Mouse (Mus musculus): ENCODE measurements at regions not wholly inside any gene's neighbourhood (a gene's known extent, or its start where the extent isn't known, plus 50 kb on each side); places are given as distances from the start of the nearest gene placed in this dataset.
"Not testable (repeated sequence)": the region's sequence is repeated elsewhere in the genome, so short reads cannot be mapped to it uniquely, and the experiment has no call there.

DNA sequence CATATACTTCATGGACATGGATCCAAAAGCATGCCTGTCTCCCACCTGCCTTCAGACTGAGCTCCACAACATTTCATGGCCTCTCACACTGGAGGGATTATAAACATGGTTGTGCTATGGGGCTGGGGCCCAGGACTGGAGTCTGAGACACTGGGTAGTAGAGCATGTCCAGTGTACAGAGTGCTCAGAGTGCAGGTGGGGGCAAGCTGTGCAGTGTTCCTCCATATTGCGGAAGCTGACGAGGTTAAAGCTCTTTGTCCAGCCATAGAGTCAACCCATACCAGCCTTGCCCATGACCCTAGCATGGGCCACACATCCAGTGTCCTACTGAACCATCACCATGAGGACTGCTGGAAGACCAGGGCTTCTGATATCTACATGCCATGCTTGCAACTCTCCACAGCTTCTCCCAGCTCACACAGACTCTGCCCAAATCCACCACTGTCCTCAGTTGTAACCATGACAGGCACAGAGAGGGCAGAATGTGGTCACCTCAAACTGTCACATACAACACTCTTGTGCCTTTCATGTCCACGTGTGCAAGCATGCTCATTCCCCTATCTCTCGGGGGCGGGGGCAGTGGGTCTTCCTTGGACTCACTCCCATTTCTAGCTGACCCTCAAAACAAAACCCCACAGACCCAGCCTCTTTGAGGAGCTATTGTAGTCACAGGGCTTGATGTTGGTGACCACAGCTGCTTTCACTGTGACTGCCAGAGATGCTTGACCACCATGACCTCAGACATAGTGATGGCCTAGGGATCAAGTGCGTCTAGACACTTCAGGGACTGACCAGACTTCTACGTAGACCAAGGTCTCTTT, 55.9 kb downstream of the Tmem121 start:
- no peak for DNase-seq

DNA sequence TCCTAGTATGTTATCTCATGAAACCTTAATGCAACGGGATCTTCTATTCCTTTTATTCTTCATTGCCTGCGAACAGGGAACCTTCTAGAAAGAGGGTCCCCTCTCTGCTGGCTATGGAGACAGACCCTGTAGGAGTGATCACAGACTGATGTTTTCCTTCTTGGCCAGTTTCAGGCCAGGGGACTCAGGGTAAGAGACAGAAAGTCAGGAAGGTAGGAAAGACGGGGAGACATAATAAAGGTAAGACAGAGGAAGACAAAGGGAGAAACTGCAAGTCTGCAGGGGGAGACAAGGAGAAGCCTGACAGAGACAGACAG, 56.4 kb downstream of the Tmem121 start:
- DNase-seq = no peak

DNA sequence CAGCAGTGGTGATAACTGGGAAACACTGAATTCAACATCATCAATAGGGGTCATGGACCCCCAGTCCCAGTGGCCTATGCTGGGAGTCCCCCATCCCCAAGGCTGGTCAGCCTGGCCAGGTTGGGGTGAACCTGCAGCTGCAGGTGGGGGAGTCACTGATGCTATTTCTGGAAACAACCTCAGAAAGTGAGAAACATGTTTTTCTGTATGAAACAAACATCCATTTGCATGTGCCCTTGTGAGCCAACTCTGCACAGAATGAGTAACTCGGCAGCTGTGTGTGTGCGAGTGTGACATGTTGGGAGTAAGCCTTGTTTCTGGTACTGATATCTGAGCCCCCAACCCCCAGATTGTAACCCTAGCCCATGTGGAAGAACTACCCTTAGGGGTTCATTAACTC, 59.0 kb downstream of the Tmem121 start:
- no peak for DNase-seq

DNA sequence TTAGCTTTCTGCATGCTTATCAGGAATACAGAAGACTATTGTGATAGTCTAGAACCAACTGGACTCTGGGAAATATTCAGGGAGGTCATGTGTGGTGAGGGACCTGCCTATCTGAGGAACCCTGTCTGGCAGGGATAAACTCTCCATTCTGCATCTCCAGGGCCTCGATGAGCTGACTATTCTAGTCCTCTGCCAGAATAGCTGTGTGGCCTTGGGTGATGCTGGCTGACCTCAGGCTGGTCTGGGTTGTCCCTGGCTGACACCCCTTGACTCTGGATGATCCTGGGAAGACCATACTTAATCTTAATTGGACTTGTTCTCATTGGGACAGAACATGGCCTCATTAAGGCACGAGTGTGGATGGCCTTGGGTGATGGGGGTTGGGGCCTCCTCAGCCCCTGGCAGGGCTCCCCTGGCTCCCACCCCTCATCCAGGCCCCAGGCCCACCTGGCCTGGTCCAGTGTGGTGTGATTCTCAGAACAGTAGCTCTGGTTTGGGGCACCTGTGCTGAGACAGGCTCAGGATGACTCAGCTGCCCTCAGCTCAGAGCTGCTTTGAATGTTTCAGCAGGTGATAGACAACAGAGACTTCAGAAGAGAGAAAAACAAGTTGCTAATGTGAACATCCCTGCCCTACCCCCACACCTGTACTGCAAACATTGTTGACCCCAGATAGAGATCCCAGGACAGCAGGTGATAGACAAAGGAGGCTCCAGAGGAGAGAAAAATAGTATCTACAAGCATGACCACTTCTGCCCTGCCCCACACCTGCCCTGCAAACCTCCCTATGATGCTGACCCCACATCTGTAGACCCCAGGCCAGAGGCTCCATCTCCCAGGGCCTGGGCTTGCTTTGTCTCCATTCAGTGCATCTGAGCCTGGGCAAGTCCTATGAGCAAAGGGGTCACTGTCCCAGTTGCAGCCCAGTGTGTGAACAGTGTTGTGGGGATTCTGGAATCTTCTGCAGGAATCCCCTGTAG, 68.0 kb downstream of the Tmem121 start:
- DNase-seq = not testable (repeated sequence)

DNA sequence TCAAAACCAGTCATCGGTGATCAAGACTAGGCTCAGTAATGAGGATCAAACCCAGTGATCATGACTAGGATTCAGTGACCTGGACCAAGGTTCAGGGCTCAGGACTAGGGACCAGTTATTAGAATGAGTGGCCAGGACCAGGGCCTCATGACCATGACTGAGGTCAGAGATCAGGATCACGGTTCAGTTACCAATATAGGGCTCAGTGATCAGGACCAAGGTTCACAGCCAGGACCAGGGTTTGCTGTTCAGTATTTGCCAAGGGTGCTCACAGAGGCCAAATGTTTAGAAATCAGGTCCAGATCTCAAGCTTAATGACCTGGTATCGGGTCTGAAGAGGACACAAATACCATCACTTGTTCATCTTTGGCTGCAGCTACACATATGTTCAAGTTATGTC, 69.6 kb downstream of the Tmem121 start:
- DNase-seq = no peak

DNA sequence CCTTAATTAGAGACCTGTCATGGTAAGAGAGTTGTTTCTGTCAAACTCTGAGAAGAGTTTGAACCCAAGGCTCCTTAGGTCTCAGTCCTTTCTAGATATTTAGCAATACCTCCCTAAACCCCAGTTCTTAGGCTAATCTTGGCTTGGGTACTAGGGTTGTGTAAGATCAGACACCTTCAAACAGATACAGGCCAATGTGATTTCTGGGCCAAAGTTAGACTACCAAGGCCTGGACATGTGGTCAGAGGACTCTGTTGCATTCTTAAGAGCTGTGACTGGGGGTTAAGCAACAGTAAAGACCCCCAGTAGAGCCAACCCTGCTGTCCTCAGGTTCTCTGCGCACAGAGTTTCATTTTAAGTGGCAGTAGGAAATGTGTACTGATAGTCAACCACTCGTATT, 70.9 kb downstream of the Tmem121 start:
- DNase-seq = no peak

DNA sequence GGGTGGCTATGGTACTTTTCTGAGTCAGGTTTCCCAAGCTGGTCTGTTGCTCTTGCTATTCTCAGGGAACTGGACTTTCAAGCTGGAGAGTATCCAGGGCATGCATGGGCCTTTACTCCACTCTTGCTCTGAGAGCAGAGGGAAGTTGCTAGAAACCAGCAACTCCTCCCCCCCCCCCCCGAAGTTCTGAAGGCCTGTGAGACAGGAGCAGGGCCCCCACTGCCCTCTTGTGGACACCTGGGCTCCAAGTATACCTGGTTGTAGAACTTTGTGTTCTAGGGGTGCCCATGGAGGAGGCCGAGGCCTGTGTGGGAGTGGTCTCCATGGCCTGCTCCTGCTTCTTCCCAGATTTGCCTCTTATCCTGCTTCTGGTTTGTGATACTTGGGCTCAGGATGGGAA, 71.5 kb downstream of the Tmem121 start:
- no peak for DNase-seq

DNA sequence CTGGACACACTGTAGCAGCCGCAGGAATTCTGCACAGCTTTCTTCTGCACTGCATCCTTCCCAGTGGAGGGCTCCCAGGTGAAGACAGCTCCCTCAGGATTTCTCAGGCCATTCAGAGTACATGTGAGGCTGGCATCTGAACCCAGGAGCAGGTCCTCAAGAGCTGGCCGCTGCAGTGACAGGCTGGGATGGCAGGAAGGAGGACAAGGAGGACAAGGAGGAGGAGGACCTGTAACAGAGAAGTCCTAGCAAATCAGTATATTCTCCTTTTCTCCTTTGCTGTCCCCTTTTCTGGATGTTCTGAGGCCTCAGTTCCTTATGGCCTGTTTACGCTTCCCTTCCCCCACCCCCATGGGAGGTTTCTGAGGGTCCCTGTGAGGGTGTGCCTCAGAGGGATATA, 73.7 kb downstream of the Tmem121 start:
- DNase-seq = no peak

DNA sequence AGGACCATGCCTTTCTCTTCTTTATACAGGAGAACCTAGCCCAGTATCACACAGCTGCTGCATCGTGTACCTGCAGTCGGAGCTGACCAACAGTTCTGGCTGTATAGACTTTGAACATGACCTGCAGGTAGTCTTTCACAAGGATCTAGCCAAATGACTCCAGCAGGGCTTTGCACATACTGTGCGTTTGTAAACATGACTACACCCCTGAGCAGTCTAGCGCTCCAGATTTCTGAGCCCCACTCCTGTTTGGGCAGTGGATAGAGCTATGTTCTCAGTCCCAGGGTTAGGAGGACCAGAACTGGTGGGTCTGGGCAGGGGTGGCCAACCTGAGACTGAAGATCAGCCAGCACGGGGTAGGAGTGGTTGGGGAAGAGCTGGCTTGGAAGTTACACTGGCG, 74.6 kb downstream of the Tmem121 start:
- no peak for DNase-seq

DNA sequence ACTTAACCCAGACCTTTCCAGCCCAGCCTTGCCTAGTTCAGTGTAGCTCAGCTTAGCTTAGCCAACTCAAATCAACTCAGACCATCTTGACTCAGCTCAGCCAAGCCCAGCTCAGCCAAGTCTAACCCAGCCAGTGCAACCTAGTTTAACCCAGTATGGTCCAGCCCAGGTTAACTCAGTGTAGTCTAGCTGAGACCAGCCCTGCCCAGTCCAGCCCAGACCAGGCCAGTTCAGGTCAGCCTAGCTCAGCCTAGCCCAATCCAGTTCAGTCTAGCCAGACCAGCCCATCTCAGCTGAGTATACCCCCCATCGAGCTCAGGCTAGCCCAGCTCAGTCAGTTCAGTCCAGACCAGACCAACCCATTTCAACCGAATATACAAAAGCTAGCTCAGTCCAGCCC, 90.2 kb downstream of the Tmem121 start:
- no peak for DNase-seq

DNA sequence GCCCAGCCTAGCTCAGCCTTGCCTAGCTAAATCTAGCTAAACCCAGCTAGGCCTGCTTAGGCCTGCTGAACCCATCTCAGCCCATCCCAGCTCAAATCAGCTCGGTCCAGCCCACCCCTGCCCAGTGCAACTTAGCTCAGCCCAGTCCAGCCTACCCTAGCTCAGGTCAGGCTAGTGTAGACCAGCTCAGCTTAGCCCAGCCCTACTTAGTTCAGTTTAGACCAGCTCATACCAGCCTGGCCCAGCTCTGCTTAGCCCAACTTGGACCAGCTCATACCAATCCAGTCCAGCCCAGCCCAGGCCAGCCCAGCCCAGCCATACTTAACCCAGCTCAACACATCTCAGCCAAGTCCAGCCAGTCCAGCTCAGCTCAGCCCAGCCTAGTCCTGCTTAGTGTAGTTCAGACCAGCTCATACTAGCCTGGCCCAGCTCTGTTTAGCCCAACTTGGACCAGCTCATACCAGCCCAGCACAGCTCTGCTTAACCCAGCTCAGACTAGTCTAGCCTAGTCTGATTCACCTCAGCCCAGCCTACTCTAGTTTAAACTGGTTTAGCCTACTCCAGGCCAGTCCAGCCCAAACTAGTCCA, 90.7 kb downstream of the Tmem121 start:
- no peak for DNase-seq

DNA sequence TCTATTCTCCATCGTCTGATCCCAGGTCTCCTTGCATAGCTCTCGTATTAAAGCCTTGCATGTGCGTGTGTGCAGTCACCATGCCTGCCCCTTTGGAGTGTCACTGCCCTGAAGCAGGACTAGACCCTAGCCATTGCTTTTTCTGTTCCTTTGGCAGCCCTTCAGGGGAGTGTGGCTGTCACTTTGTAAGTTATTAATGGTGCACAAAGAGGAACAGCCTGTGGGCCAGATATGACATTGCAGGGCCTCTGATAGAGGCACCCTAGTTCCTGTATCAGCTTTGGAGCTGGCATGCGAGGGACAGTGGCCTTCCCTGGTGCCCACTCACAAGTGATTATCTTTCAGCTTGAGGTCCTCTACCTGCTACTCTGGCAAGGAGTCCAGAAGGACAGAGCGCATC, 92.0 kb downstream of the Tmem121 start:
- no peak for DNase-seq

DNA sequence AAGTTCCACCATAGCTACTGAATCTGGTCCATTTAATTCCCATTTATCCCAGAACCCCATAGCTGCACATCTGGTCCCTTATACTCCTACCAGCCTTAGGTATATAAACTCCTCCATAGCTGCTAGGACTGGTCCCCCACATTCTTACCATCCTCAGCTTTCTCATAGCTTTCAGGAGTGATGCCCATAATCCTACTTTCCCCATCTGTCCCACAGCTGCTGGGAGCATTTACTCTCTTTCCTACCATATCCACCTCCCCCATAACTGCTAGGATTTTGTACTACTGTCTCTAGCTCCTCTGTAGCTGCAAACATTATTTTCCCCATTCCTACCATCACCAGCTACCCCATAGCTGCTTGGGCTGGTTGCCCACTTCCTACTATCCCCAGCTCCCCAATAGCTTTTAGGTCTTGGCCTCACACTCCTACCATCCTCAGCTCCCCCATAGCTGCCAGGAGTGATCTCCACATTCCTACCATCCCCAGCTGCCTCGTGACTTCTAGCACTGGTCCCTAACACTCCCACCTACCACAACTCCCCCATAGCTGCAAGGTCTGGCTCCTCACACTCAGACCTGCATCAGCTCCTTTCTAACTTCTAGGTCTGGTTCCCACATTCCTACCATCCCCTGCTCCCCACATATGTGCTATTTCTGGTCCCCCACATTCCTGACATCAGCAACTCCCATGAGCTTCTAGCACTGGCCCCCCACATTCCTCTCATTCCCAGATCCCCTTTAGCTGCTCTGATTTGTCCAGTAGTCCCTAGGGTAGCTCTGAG, 106.5 kb downstream of the Tmem121 start:
- DNase-seq = no peak

DNA sequence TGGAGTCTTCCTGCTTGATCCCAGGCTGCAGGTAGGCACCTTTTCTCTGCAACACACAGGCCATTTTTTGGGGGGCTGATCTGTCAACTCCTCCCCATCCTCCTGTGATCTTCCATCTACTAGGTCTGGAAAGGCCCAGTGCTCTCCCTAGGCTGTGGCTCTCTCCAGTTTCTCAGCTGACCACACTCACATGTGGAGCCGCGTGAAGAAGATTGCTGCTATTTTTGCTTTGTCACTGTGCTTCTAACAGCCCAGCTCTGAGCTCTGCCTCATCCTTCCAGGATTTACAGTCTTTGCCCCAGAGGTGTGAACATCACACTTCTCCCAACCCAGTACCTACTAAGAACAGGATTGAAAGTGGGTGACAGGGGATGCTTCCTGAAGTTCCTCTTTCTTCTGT, 110.2 kb downstream of the Tmem121 start:
- no peak for DNase-seq

DNA sequence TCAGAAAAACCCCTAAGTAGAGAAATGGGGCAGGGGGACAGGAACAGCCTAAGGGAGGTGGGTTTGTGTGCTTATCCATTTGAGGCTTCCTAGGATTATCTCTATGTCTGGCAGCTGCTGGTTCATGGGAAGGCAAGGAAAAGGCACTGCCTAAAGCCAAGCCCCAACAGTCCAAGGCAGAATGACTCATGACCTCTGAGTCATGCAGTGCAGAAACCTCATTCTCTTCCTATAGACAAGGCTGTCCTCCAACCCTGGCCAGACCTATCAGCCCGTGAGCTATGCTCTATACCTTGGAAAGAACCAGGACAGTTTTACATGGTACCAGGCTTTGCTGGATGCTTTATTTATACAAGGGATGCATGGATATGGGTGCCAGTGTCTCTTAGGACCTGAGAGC, 120.2 kb downstream of the Tmem121 start:
- DNase-seq = no peak

DNA sequence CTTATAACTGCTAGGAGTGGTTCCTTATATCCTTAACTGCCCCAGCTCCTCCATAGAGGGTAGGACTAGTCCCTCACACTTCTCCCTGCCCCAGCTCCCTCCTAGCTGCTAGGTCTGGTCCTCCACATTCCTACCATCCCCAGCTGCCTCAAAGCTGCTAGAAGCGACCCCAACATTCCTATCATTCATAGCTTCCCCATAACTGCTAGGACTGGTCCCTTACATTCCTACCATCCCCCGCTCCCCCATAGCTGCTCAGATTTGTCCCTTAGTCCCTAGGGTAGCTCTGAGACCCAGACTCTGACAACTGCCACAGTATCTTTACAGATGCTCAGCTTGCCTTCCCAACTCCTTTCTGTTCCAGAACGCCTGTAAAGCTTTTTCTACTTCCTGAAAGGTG, 127.6 kb downstream of the Tmem121 start:
- no peak for DNase-seq

DNA sequence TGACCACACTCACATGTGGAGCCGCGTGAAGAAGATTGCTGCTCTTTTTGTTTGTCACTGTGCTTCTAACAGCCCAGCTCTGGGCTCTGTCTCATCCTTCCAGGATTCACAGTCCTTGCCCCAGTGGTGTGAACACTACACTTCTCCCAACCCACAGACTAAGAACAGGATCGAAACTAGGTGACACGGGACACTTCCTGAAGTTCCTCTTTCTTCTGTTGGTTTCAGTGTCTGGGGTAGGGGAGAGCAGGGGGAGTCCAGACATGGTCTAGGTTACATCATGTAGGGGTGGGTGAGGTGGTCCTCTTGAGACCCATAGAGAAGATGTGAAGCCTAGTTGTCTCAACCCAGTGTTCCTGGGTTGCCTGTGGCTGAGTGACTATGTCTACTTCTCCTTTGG, 128.9 kb downstream of the Tmem121 start:
- no peak for DNase-seq

DNA sequence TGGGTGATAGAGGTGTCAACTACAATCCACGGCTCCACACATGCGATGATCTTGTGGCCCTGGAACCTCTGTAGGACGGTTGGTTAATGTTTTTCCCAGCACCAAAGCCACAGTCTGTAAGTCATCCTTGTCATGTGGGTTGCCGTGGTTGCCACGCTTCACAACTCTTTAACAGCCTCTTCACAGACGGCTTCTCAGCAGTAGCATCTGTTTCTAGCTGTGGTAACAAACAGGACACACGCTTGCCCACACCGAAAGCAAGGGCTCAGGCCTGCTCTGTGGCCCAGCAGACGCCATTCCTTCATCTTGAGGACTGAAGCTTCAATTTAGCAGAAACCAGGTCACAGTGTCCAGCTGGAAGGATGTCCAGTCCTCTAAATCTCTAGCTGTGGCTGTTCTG, 135.4 kb downstream of the Tmem121 start:
- DNase-seq = no peak

DNA sequence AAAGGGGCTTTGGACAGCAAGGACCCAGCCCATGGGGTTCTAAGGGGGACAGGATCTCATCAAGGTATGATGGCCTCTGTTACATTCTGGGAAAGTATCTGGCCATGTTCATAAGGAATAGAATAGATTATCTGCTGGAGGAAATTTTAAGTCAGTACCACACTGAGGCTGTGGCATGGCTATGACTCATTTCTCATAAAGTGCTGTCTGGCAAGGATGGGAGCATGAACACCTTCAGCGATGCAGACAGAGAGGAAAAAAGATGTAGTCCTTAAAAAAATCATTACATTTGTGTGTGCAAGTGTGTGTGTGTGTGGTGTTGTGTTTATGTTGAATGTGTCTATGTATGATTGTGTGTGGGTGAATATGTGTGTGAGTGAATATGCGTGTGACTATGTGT, 136.4 kb downstream of the Tmem121 start:
- DNase-seq = no peak

DNA sequence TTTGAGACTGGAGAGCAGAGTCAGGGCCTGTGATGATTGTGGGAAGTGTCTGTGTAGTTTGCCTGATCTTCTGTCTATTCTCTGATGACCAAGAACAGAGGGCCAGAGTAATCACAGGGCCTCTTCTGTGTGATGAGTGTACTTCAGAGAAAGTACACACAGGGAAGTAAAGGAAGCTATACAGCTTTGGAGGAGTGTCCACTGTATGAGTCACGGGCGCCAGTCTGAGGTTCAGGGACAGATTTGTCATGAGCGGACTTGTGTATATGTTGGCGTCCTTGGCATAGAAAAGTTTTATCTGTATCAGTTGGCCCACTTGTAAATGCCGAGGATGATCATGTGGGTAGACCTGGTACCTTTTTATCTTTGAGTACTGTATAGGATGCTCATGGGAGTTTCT, 142.1 kb downstream of the Tmem121 start:
- no peak for DNase-seq

DNA sequence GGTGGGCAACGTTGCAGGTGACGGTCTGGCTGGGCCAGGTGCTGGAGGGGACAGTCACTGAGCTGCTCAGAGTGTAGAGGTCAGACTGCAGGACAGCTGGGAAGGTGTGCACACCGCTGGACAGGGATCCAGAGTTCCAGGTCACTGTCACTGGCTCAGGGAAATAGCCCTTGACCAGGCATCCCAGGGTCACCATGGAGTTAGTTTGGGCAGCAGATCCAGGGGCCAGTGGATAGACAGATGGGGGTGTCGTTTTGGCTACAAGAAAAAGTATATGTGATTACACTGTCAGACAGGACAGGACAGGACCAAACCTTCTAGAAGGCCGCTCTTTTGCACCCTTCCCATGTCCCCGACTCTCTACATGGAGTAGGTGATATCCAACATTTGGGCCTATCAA, 144.5 kb downstream of the Tmem121 start:
- DNase-seq = no peak

DNA sequence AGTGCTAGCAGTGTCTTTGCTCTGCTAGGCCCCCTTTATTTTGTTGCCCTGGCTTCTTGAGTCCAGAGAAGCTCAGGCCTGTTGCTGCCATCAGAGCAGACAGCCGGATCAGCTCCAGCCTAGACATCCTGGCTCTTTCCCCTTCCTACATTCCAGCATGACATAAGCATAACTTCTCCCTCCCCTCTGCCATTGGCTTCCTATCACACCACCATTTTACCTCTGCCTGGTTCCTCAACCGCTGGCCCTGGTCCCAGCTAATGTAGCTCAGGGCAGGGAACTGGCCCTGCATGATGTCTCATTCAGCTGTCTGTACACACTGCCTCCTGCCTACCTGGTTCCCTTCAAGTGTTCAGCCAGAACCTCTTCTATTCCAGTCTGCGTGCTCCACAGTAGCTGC, 146.5 kb downstream of the Tmem121 start:
- no peak for DNase-seq

DNA sequence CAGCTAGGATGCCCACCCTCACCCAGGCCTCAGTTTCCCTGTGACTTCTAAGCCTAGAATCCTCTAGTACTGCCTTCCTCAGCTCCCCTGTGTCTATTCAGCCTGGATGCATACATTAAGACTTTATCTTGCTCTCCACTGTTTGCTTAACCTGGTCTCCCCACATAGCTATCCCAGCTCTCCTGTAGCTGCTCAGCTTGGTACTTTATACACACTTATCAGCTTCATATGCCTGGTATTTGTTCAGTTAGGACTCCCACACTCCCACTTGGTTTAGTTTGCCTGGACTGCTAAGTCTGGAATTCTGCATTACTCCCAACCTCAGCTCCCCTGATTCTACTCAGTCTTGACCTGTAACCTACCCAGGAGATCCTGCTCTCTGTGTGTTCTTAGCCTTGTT, 147.7 kb downstream of the Tmem121 start:
- no peak for DNase-seq
